Mouse (Mus musculus): Measurements from ENCODE around the gene Hyal1. TPM values are rescaled to one million over a fixed set of nuclear protein-coding genes. Genes with fewer than 3 reads are reported as not detected.

Hyal1 gene
- polyA plus RNA-seq, 1 experiment from 2014 or later: 3.6 TPM

DNA sequence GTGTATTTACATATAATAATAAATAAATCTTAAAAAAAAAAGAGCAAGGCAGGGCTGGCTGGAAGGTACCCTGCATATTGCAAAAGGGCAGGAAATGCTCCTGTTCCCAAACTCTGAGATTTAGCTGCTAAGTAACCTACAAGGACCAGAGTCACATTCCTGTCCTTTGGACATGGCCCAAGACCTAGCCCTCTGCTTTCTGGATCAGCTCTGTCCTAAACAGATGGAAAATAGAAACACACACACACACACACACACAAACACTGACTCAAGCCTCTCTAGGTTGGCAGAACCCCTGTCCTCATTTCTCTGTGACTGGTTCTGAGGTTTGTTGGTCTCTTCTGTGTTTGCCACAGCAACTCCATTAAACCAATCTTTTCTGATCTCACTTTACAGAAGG is 44.2 kb downstream of the Hyal1 start:
- ATAC-seq (ENCODE audit: low FRiP score): no peak
- no peaks in the 10 kb centered on the region for H3K27me3 ChIP-seq (ENCODE audit: control insufficient read depth, insufficient read depth, low read length)
- H3K36me3 ChIP-seq (ENCODE audit: control insufficient read depth, insufficient read depth, low read length): peaks cover 28% of the 10 kb centered on the region

DNA sequence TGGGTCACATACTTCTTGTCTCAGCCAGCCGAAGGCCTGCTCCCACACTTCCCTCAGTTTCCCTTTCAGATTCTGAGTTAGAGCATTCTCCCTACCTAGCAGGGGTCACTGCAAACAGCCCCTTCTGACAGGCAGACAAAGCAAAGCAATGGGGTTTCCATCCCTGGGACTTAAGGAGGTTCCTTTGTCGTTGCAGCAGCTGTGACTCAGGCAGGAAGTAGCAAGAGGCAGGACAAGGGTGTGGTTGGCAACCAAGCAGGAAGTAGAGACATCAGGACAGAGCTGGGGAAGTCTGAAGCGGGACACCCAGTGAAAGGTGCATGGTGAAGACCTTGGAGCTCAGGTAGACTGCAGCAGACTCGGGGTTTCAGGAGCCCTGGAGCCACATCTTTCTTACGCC is 47.8 kb downstream of the Hyal1 start:
- Histone ChIP-seq H3K27me3 (ENCODE audit: control insufficient read depth, insufficient read depth, low read length) (no peaks in the 10 kb centered on the region), H3K9ac (ENCODE audit: low read depth, low read length) (no peak overlapping the region; the same call in 1 of the 2 replicates), H3K4me3 (ENCODE audit: low read depth, low read length) (no peak overlapping the region), H3K36me3 (ENCODE audit: control insufficient read depth, insufficient read depth, low read length) (peaks cover 15% of the 10 kb centered on the region), H3K9me3 (ENCODE audit: control insufficient read depth, low read length) (no peaks in the 10 kb centered on the region), H3K4me2 (replicated peaks; ENCODE audit: low read depth, low read length) (no peak overlapping the region), H3K4me1 (replicated peaks; ENCODE audit: control insufficient read depth, insufficient read depth, low read length) (peaks cover 34% of the 10 kb centered on the region), H3K27ac (ENCODE audit: low read depth, low read length) (0 out of 2 replicates have a peak overlapping the region, but pooled peaks have one; percentile 20)
- ATAC-seq (ENCODE audit: low FRiP score) (no peak), DNase-seq (ENCODE audit: low spot score) (no peak)
- WGBS: 71% methylated on average over 5 of the region's 5 CpGs

More for the DNA sequence above, 44.2 kb downstream of the Hyal1 start:
- H3K9me3 ChIP-seq (ENCODE audit: control insufficient read depth, low read length): no peaks in the 10 kb centered on the region
- H3K4me1 ChIP-seq (replicated peaks; ENCODE audit: control insufficient read depth, insufficient read depth, low read length): peaks cover 2% of the 10 kb centered on the region; the same call in 1 of the 2 replicates
- H3K9ac ChIP-seq (ENCODE audit: low read depth, low read length): no peak overlapping the region
- no peak overlapping the region for H3K27ac ChIP-seq (ENCODE audit: low read depth, low read length)
- no peak for DNase-seq (ENCODE audit: low spot score)
- H3K4me3 ChIP-seq (ENCODE audit: low read depth, low read length): no peak overlapping the region
- H3K4me2 ChIP-seq (replicated peaks; ENCODE audit: low read depth, low read length): no peak overlapping the region

DNA sequence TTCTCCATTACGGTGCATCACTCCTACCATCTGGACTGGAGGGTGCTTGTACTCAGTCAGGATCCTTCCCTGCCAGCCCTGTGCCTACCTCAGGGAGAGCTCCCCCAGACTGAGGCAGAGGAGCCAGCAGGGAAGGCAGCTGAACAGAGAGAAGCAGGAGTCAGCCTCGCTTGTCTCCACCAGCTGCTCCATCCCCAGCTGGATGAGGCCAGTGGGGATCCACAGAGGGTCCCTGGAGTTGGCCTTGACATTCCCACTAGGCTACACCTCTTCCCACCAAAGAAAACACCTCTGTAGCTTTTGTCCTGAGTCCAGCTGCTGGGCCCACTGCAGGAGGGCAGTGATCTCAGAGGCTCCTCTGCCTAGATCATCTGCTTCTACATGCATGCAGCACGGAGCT is 48.2 kb downstream of the Hyal1 start:
- Histone ChIP-seq H3K4me1 (replicated peaks; ENCODE audit: control insufficient read depth, insufficient read depth, low read length) (peaks cover 38% of the 10 kb centered on the region), H3K9me3 (ENCODE audit: control insufficient read depth, low read length) (no peaks in the 10 kb centered on the region), H3K4me3 (ENCODE audit: low read depth, low read length) (no peak overlapping the region), H3K27ac (ENCODE audit: low read depth, low read length) (0 out of 2 replicates have a peak overlapping the region, but pooled peaks have one; percentile 20), H3K4me2 (replicated peaks; ENCODE audit: low read depth, low read length) (no peak overlapping the region), H3K9ac (ENCODE audit: low read depth, low read length) (no peak overlapping the region; the same call in 1 of the 2 replicates), H3K36me3 (ENCODE audit: control insufficient read depth, insufficient read depth, low read length) (peaks cover 11% of the 10 kb centered on the region), H3K27me3 (ENCODE audit: control insufficient read depth, insufficient read depth, low read length) (no peaks in the 10 kb centered on the region)
- DNase-seq (ENCODE audit: low spot score): no peak
- 86% methylated on average over 3 of the region's 3 CpGs for WGBS
- no peak for ATAC-seq (ENCODE audit: low FRiP score)

GRCm38 (mm10) chr9:107625351-107626128 is 48.8 kb downstream of the Hyal1 start:
- H3K9ac ChIP-seq (ENCODE audit: low read depth, low read length): peak overlapping the region; percentile 36; the same call in 1 of the 2 replicates
- H3K4me3 ChIP-seq (ENCODE audit: low read depth, low read length): no peak overlapping the region
- no peak for DNase-seq (ENCODE audit: low spot score)
- no peak for ATAC-seq (ENCODE audit: low FRiP score)
- peak overlapping the region; percentile 99 for H3K27ac ChIP-seq (ENCODE audit: low read depth, low read length)
- H3K4me1 ChIP-seq (replicated peaks; ENCODE audit: control insufficient read depth, insufficient read depth, low read length): peaks cover 43% of the 10 kb centered on the region
- WGBS: 88% methylated on average over 12 of the region's 12 CpGs
- H3K36me3 ChIP-seq (ENCODE audit: control insufficient read depth, insufficient read depth, low read length): 0 out of 2 replicates have a peak, but pooled peaks cover 8% of the 10 kb centered on the region
- no peaks in the 10 kb centered on the region for H3K27me3 ChIP-seq (ENCODE audit: control insufficient read depth, insufficient read depth, low read length)
- no peak overlapping the region for H3K4me2 ChIP-seq (replicated peaks; ENCODE audit: low read depth, low read length)
- no peaks in the 10 kb centered on the region for H3K9me3 ChIP-seq (ENCODE audit: control insufficient read depth, low read length)

- DNase-seq (ENCODE audit: low spot score) (no peak), ATAC-seq (ENCODE audit: low FRiP score) (peak; percentile 2; the same call in 1 of the 2 replicates)
- WGBS: 35% methylated on average over 13 of the region's 15 CpGs
- peak overlapping the region; percentile 99 for H3K27ac ChIP-seq (ENCODE audit: low read depth, low read length)
- H3K27me3 ChIP-seq (ENCODE audit: control insufficient read depth, insufficient read depth, low read length): no peaks in the 10 kb centered on the region
- no peak overlapping the region for H3K4me3 ChIP-seq (ENCODE audit: low read depth, low read length)
- H3K9ac ChIP-seq (ENCODE audit: low read depth, low read length): peak overlapping the region; percentile 36
- no peaks in the 10 kb centered on the region for H3K9me3 ChIP-seq (ENCODE audit: control insufficient read depth, low read length)
- peaks cover 47% of the 10 kb centered on the region for H3K4me1 ChIP-seq (replicated peaks; ENCODE audit: control insufficient read depth, insufficient read depth, low read length)
- 0 out of 2 replicates have a peak, but pooled peaks cover 8% of the 10 kb centered on the region for H3K36me3 ChIP-seq (ENCODE audit: control insufficient read depth, insufficient read depth, low read length)
- peak overlapping the region; percentile 17 for H3K4me2 ChIP-seq (replicated peaks; ENCODE audit: low read depth, low read length)
Observed at GRCm38 (mm10) chr9:107626158-107626843, 49.6 kb downstream of the Hyal1 start.

DNA sequence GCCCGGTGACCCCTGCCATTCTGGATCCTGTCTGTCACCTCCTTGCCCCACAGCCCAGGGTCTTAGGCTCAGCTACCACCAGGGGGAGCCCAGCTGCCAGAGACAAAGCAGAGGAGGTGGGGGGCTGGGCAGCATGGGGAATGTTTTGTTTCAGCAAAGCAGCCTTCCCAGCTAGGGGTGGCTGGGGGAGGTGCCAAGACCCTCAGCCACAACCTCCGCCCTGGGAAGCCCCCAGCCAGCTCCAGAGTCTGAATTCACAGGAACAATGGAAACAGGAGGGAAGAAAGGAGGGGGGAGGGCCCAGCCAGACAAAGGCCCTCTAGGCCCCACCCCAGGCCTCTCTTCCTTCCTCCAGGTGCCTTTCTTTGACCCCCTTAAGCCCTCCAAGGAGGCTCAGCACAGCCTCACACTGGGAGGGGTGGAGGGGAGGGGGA is 50.1 kb downstream of the Hyal1 start:
- peak overlapping the region; percentile 99 for H3K27ac ChIP-seq (ENCODE audit: low read depth, low read length)
- H3K9me3 ChIP-seq (ENCODE audit: control insufficient read depth, low read length): no peaks in the 10 kb centered on the region
- no peaks in the 10 kb centered on the region for H3K27me3 ChIP-seq (ENCODE audit: control insufficient read depth, insufficient read depth, low read length)
- H3K4me3 ChIP-seq (ENCODE audit: low read depth, low read length): no peak overlapping the region
- 0 out of 2 replicates have a peak, but pooled peaks cover 8% of the 10 kb centered on the region for H3K36me3 ChIP-seq (ENCODE audit: control insufficient read depth, insufficient read depth, low read length)
- H3K4me1 ChIP-seq (replicated peaks; ENCODE audit: control insufficient read depth, insufficient read depth, low read length): peaks cover 53% of the 10 kb centered on the region
- ATAC-seq (ENCODE audit: low FRiP score) (peak; percentile 83), DNase-seq (ENCODE audit: low spot score) (peak; percentile 98)
- peak overlapping the region; percentile 64 for H3K9ac ChIP-seq (ENCODE audit: low read depth, low read length)
- peak overlapping the region; percentile 17 for H3K4me2 ChIP-seq (replicated peaks; ENCODE audit: low read depth, low read length)
- 0% methylated on average over 2 of the region's 2 CpGs for WGBS

- peak overlapping the region; percentile 6; the same call in 1 of the 2 replicates for H3K4me3 ChIP-seq (ENCODE audit: low read depth, low read length)
- WGBS: 22% methylated on average over 20 of the region's 20 CpGs
- no peaks in the 10 kb centered on the region for H3K27me3 ChIP-seq (ENCODE audit: control insufficient read depth, insufficient read depth, low read length)
- ATAC-seq (ENCODE audit: low FRiP score) (no peak), DNase-seq (ENCODE audit: low spot score) (peak; percentile 44)
- H3K27ac ChIP-seq (ENCODE audit: low read depth, low read length): peak overlapping the region; percentile 99
- peak overlapping the region; percentile 64 for H3K9ac ChIP-seq (ENCODE audit: low read depth, low read length)
- H3K4me2 ChIP-seq (replicated peaks; ENCODE audit: low read depth, low read length): peak overlapping the region; percentile 26
- no peaks in the 10 kb centered on the region for H3K9me3 ChIP-seq (ENCODE audit: control insufficient read depth, low read length)
- H3K36me3 ChIP-seq (ENCODE audit: control insufficient read depth, insufficient read depth, low read length): 0 out of 2 replicates have a peak, but pooled peaks cover 8% of the 10 kb centered on the region
- H3K4me1 ChIP-seq (replicated peaks; ENCODE audit: control insufficient read depth, insufficient read depth, low read length): peaks cover 61% of the 10 kb centered on the region
Observed at GRCm38 (mm10) chr9:107627387-107628255, 50.9 kb downstream of the Hyal1 start.
